24 mouse cellular contexts compared by ENCODE assay signal in genomic region chr5:122133050-122133389, GRCm38 (mm10). TPM values are rescaled to one million over a fixed set of nuclear protein-coding genes. Genes with fewer than 3 reads are reported as not detected.
A peak's percentile ranks its signal among the peaks of the same experiment; 100 is the strongest.
DNase-seq lines count a peak whose midpoint lies in the region; ATAC-seq and TF ChIP-seq lines count a peak whose summit lies in the region.
"Had no signal": no experiment of that assay in that cellular context is flagged by ENCODE, and none has a peak within 500 bp of the region (broad histone marks: within the 10 kb centered on the region; RNA-seq: fewer than 3 reads in every experiment).

No protein-coding gene starts in this region.

- TF ChIP-seq CTCF in midbrain, postnatal 0 days (IDR thresholded peaks at IDR 0.05), result no peak
- no peak for TF ChIP-seq CTCF in MEL (IDR thresholded peaks at IDR 0.05 in 2 of 3, conservative IDR thresholded peaks at IDR 0.05 in 1 of 3; ENCODE audit: control insufficient read depth in 1 of 3, insufficient read depth in 1 of 3, low read depth in 2 of 3, low read length in 3 of 3, poor library complexity in 1 of 3, severe bottlenecking in 1 of 3)
- no peak for TF ChIP-seq CTCF in liver, embryonic 14.5 days (IDR thresholded peaks at IDR 0.05; ENCODE audit: low read depth)

- no peak overlapping the region for H3K9ac ChIP-seq in midbrain, embryonic 11.5 days (ENCODE audit: low read length)
- H3K9ac ChIP-seq in midbrain, postnatal 0 days (replicated peaks; ENCODE audit: low read length, poor library complexity, severe bottlenecking), result no peak overlapping the region
- H3K9ac ChIP-seq in MEL (ENCODE audit: control insufficient read depth, low read depth, low read length, poor library complexity, severe bottlenecking), result peak overlapping the region; percentile 67
- H3K9ac ChIP-seq in liver, embryonic 14.5 days (replicated peaks), result no peak overlapping the region
- H3K9ac ChIP-seq: embryonic facial prominence, embryonic 13.5 days; hindbrain, embryonic 13.5 days had no signal

- ATAC-seq in midbrain, embryonic 11.5 days (ENCODE audit: low FRiP score), result no peak
- no peak for ATAC-seq in midbrain, postnatal 0 days (ENCODE audit: low FRiP score)
- 0 out of 2 replicates have a peak, but pooled peaks have one; percentile 29 for ATAC-seq in liver, embryonic 14.5 days (ENCODE audit: insufficient read depth)
- ATAC-seq: activated CD4-positive, CD25-positive, alpha-beta regulatory T cell, adult 4 months; CD4-positive, CD25-positive, alpha-beta regulatory T cell, adult 4 months; forebrain, embryonic 16.5 days; hindbrain, postnatal 0 days; Patski had no signal

- H3K4me3 ChIP-seq in midbrain, embryonic 11.5 days (ENCODE audit: low read depth, low read length), result no peak overlapping the region
- no peak overlapping the region for H3K4me3 ChIP-seq in midbrain, postnatal 0 days (ENCODE audit: low read depth, low read length)
- H3K4me3 ChIP-seq in MEL (ENCODE audit: control insufficient read depth in 1 of 2, insufficient read depth in 1 of 2, low read depth in 2 of 2, low read length in 2 of 2), result peak overlapping the region; percentile 68 to 71
- no peak overlapping the region for H3K4me3 ChIP-seq in liver, embryonic 14.5 days (ENCODE audit: insufficient read depth in 1 of 2, low read depth in 2 of 2, low read length in 2 of 2)
- H3K4me3 ChIP-seq: embryonic facial prominence, embryonic 13.5 days had no signal

- no peak overlapping the region for H3K27ac ChIP-seq in midbrain, embryonic 11.5 days (ENCODE audit: low read depth, low read length)
- no peak overlapping the region for H3K27ac ChIP-seq in midbrain, postnatal 0 days (ENCODE audit: low read depth, low read length)
- H3K27ac ChIP-seq in MEL (ENCODE audit: control insufficient read depth, low read depth, low read length), result peak overlapping the region; percentile 97
- H3K27ac ChIP-seq in liver, embryonic 14.5 days, result no peak overlapping the region
- H3K27ac ChIP-seq: embryonic facial prominence, embryonic 13.5 days; forebrain, embryonic 12.5 days; heart, embryonic 10.5 days; hindbrain, embryonic 13.5 days; hindbrain, postnatal 0 days had no signal

- no peaks in the 10 kb centered on the region for H3K36me3 ChIP-seq in midbrain, embryonic 11.5 days (ENCODE audit: control insufficient read depth, insufficient read depth, low read length)
- H3K36me3 ChIP-seq in midbrain, postnatal 0 days (ENCODE audit: insufficient read depth, low read length), result no peaks in the 10 kb centered on the region
- H3K36me3 ChIP-seq in MEL (ENCODE audit: control insufficient read depth in 1 of 2, insufficient read depth in 2 of 2, low read length in 2 of 2), result peaks cover 0 to 36% of the 10 kb centered on the region in 2 experiments; a peak in 2 of 4 replicates
- H3K36me3 ChIP-seq in liver, embryonic 14.5 days (replicated peaks; ENCODE audit: control insufficient read depth, insufficient read depth, low read depth), result no peaks in the 10 kb centered on the region
- H3K36me3 ChIP-seq: embryonic facial prominence, embryonic 13.5 days; forebrain, embryonic 12.5 days; heart, embryonic 10.5 days; hindbrain, embryonic 13.5 days had no signal

- H3K79me2 ChIP-seq in MEL (ENCODE audit: control insufficient read depth, insufficient read depth, low read length, poor library complexity), result no peaks in the 10 kb centered on the region; the same call in 1 of the 2 replicates

- DNase-seq in midbrain, embryonic 11.5 days (ENCODE audit: low spot score, missing footprints), result peak; percentile 71
- no peak for DNase-seq in midbrain, postnatal 0 days (ENCODE audit: low spot score)
- peak; percentile 84 for DNase-seq in MEL (ENCODE audit: low read depth, low spot score)
- no peak for DNase-seq in liver, embryonic 14.5 days (ENCODE audit: low read depth in 3 of 3, low spot score in 3 of 3)
- DNase-seq in testis, postnatal 14 days (ENCODE audit: low spot score), result peak; percentile 4
- no peak for DNase-seq in lung, postnatal 36 days
- no peak for DNase-seq in lung, postnatal 10 days
- DNase-seq: adrenal gland, postnatal 25 days; B cell, adult 2 months; cerebellum, postnatal 36 days; gastrocnemius, postnatal 10 days; heart, adult 18-20 months; heart, postnatal 10 days had no signal

- no peak for TF ChIP-seq RAD21 in MEL (IDR thresholded peaks at IDR 0.05; ENCODE audit: low read depth, low read length)

- peaks cover 4% of the 10 kb centered on the region; the same call in 1 of the 2 replicates for H3K4me1 ChIP-seq in midbrain, embryonic 11.5 days (ENCODE audit: control insufficient read depth, insufficient read depth, low read length)
- H3K4me1 ChIP-seq in midbrain, postnatal 0 days (ENCODE audit: insufficient read depth, low read length), result no peaks in the 10 kb centered on the region
- peaks cover 19 to 59% of the 10 kb centered on the region in 2 experiments for H3K4me1 ChIP-seq in MEL (ENCODE audit: control insufficient read depth in 1 of 2, insufficient read depth in 2 of 2, low read length in 2 of 2)
- peaks cover 16 to 37% of the 10 kb centered on the region in 2 experiments for H3K4me1 ChIP-seq in liver, embryonic 14.5 days (replicated peaks; ENCODE audit: control insufficient read depth in 2 of 2, insufficient read depth in 2 of 2, low read length in 1 of 2)

- WGBS in midbrain, embryonic 11.5 days, result 92% methylated on average over 9 of the region's 9 CpGs
- 93% methylated on average over 9 of the region's 9 CpGs for WGBS in midbrain, postnatal 0 days
- WGBS in liver, embryonic 14.5 days (ENCODE audit: insufficient replicate concordance), result 24% methylated on average over 9 of the region's 9 CpGs

- peaks cover 4% of the 10 kb centered on the region; the same call in 1 of the 2 replicates for H3K27me3 ChIP-seq in midbrain, embryonic 11.5 days (ENCODE audit: control insufficient read depth, insufficient read depth, low read length)
- no peaks in the 10 kb centered on the region; the same call in 1 of the 2 replicates for H3K27me3 ChIP-seq in midbrain, postnatal 0 days (ENCODE audit: insufficient read depth, low read length)
- H3K27me3 ChIP-seq in MEL (ENCODE audit: control insufficient read depth in 1 of 2, insufficient read depth in 2 of 2, low read length in 2 of 2), result no peaks in the 10 kb centered on the region
- H3K27me3 ChIP-seq in liver, embryonic 14.5 days (ENCODE audit: control insufficient read depth, insufficient read depth, low read length), result no peaks in the 10 kb centered on the region
- H3K27me3 ChIP-seq: embryonic facial prominence, embryonic 13.5 days; Patski had no signal

- H3K4me2 ChIP-seq in midbrain, embryonic 11.5 days, result no peak overlapping the region
- H3K4me2 ChIP-seq in midbrain, postnatal 0 days (ENCODE audit: low read depth, low read length, poor library complexity, severe bottlenecking), result no peak overlapping the region
- peak overlapping the region; percentile 91 for H3K4me2 ChIP-seq in liver, embryonic 14.5 days (ENCODE audit: low read depth)

- H3K9me3 ChIP-seq in midbrain, embryonic 11.5 days (ENCODE audit: control insufficient read depth, low read length), result no peaks in the 10 kb centered on the region
- H3K9me3 ChIP-seq in midbrain, postnatal 0 days (ENCODE audit: low read length), result no peaks in the 10 kb centered on the region
- H3K9me3 ChIP-seq in MEL (replicated peaks; ENCODE audit: insufficient read depth, low read length), result no peaks in the 10 kb centered on the region
- no peaks in the 10 kb centered on the region for H3K9me3 ChIP-seq in liver, embryonic 14.5 days (ENCODE audit: control insufficient read depth, low read length)
- H3K9me3 ChIP-seq: embryonic facial prominence, embryonic 13.5 days; forebrain, embryonic 12.5 days; heart, embryonic 10.5 days; hindbrain, embryonic 13.5 days had no signal

- peak; percentile 61 to 64 for TF ChIP-seq EP300 in MEL (IDR thresholded peaks at IDR 0.05; ENCODE audit: low read depth in 1 of 2, low read length in 2 of 2)
- no peak for TF ChIP-seq EP300 in liver, embryonic 14.5 days (IDR thresholded peaks at IDR 0.05; ENCODE audit: low read depth)

- no peak for TF ChIP-seq POLR2A in MEL (IDR thresholded peaks at IDR 0.05; ENCODE audit: control insufficient read depth in 1 of 2, insufficient read depth in 1 of 2, low read depth in 1 of 2, low read length in 2 of 2, poor library complexity in 1 of 2)

TF ChIP-seq in MEL, 35 proteins besides CTCF, POLR2A, EP300 and RAD21 (continues in another document):
- TF ChIP-seq SMC3 (IDR thresholded peaks at IDR 0.05; ENCODE audit: low read depth, low read length), result no peak
- peak; percentile 77 for TF ChIP-seq SIN3A (IDR thresholded peaks at IDR 0.05; ENCODE audit: low read length)

RNA-seq across cellular contexts. Expression of gene Ccdc63, which starts 7.6 kb away (rescaled TPM):
- polyA plus RNA-seq in midbrain, embryonic 11.5 days (2014; fragmentation: Nextera tagmentation; extraction: Ambion mirVana), result 0.03 TPM in 1 of 2 replicates, not detected in the other
- 0.52 TPM in 1 of 2 replicates, not detected in the other for total RNA-seq in midbrain, postnatal 0 days (2014; rRNA removed)
- not detected in 2 replicates for polyA plus RNA-seq in midbrain, postnatal 0 days (2015; fragmentation: Nextera tagmentation; extraction: Ambion mirVana)
- total RNA-seq in MEL (2012; rRNA removed), result 1.4 and 1.6 TPM in 2 replicates
- polyA plus RNA-seq in MEL (2012; ENCODE audit: insufficient read depth in 1 of 2, insufficient read length in 2 of 2, low read depth in 1 of 2, low replicate concordance in 2 of 2, missing spikeins in 1 of 2), result 1 to 10 TPM in 1 of 2 experiments, not detected in 1; 4.7 TPM
- polyA plus RNA-seq in liver, embryonic 14.5 days (2012; rRNA removed), result 0.01 and 0.13 TPM in 2 replicates
- not detected in 2 replicates for polyA plus RNA-seq in liver, embryonic 14.5 days (2014; fragmentation: Nextera tagmentation; extraction: Ambion mirVana)
- total RNA-seq: adrenal gland, postnatal 25 days; gastrocnemius, postnatal 10 days; heart, adult 18-20 months had no signal
- polyA plus RNA-seq: embryonic facial prominence, embryonic 13.5 days; forebrain, embryonic 12.5 days; forebrain, embryonic 16.5 days; hindbrain, embryonic 13.5 days; hindbrain, postnatal 0 days; Patski had no signal

RNA-seq across cellular contexts. Expression of gene Ppp1cc, which starts 25.1 kb away (rescaled TPM):
- 311 and 338 TPM in 2 replicates for polyA plus RNA-seq in midbrain, embryonic 11.5 days (2014; fragmentation: Nextera tagmentation; extraction: Ambion mirVana)
- 206 and 221 TPM in 2 replicates for total RNA-seq in midbrain, postnatal 0 days (2014; rRNA removed)
- 154 and 164 TPM in 2 replicates for polyA plus RNA-seq in midbrain, postnatal 0 days (2015; fragmentation: Nextera tagmentation; extraction: Ambion mirVana)
- 305 and 329 TPM in 2 replicates for total RNA-seq in MEL (2012; rRNA removed)
- 100 to 1,000 TPM in 1 of 2 experiments, not detected in 1; 420 TPM for polyA plus RNA-seq in MEL (2012; ENCODE audit: insufficient read depth in 1 of 2, insufficient read length in 2 of 2, low read depth in 1 of 2, low replicate concordance in 2 of 2, missing spikeins in 1 of 2)
- 84.5 and 119 TPM in 2 replicates for polyA plus RNA-seq in liver, embryonic 14.5 days (2012; rRNA removed)
- 139 and 165 TPM in 2 replicates for polyA plus RNA-seq in liver, embryonic 14.5 days (2014; fragmentation: Nextera tagmentation; extraction: Ambion mirVana)

RNA-seq across cellular contexts. Expression of gene Myl2, which starts 32.3 kb away (rescaled TPM):
- polyA plus RNA-seq in midbrain, embryonic 11.5 days (2014; fragmentation: Nextera tagmentation; extraction: Ambion mirVana), result 0.29 TPM in 1 of 2 replicates, not detected in the other
- 0.55 and 0.99 TPM in 2 replicates for total RNA-seq in midbrain, postnatal 0 days (2014; rRNA removed)
- 4.4 and 4.6 TPM in 2 replicates for polyA plus RNA-seq in midbrain, postnatal 0 days (2015; fragmentation: Nextera tagmentation; extraction: Ambion mirVana)
- total RNA-seq in MEL (2012; rRNA removed), result 0.35 and 0.75 TPM in 2 replicates
- polyA plus RNA-seq in MEL (2012; ENCODE audit: insufficient read depth in 1 of 2, insufficient read length in 2 of 2, low read depth in 1 of 2, low replicate concordance in 2 of 2, missing spikeins in 1 of 2), result under 1 TPM in 1 of 2 experiments, not detected in 1; 0.54 TPM
- 0.10 TPM in 1 of 2 replicates, not detected in the other for polyA plus RNA-seq in liver, embryonic 14.5 days (2012; rRNA removed)
- not detected in 2 replicates for polyA plus RNA-seq in liver, embryonic 14.5 days (2014; fragmentation: Nextera tagmentation; extraction: Ambion mirVana)
- total RNA-seq: adrenal gland, adult 18-20 months; adrenal gland, postnatal 25 days; hematopoietic stem cell, adult 5-6 weeks; hindbrain, postnatal 0 days had no signal
- polyA plus RNA-seq: activated CD4-positive, CD25-positive, alpha-beta regulatory T cell, adult 4 months; CD4-positive, CD25-positive, alpha-beta regulatory T cell, adult 4 months; embryonic facial prominence, embryonic 13.5 days; Patski had no signal

Comparison
In these comparisons a context has a peak if more than half of its experiments do, and no peak if none do; other contexts are left out.
1. DNase-seq: peak in midbrain, embryonic 11.5 days (single experiment), MEL (single experiment) and testis, postnatal 14 days (single experiment); none in midbrain, postnatal 0 days (single experiment), liver, embryonic 14.5 days (0 of 3), lung, postnatal 36 days (single experiment) and lung, postnatal 10 days (single experiment).
2. H3K4me3 ChIP-seq: peak in MEL (2 of 2); none in midbrain, embryonic 11.5 days (single experiment), midbrain, postnatal 0 days (single experiment) and liver, embryonic 14.5 days (0 of 2).